Mouse (Mus musculus) liver, embryonic 12.5 days (tissue): ENCODE measurements around the gene Hist1h2ak. TPM values are rescaled to one million over a fixed set of nuclear protein-coding genes. Genes with fewer than 3 reads are reported as not detected.

Experiments used
- ATAC-seq: fragments of 200-750 bp; cut with Nextera tagmentation; 2 replicates; pipeline ENCODE4 v1.8.0; 2017; ENCODE audit warnings: moderate number of reproducible peaks, mild to moderate bottlenecking, moderate library complexity
- H3K27ac ChIP-seq: fragments of 300-500 bp; sonication (generic); 2 replicates; pipeline ENCODE4 v1.5.1; 2016; ENCODE audit warnings: mild to moderate bottlenecking
- H3K27me3 ChIP-seq: fragments of 300-500 bp; sonication (generic); replicated peaks from 2 replicates; pipeline ENCODE4 v1.6.1; 2016; ENCODE audit warnings: mild to moderate bottlenecking, moderate library complexity
- H3K36me3 ChIP-seq: fragments of 300-500 bp; sonication (generic); 2 replicates; pipeline ENCODE4 v1.6.1; 2016; ENCODE audit warnings: mild to moderate bottlenecking, moderate library complexity
- H3K4me1 ChIP-seq: fragments of 300-500 bp; sonication (generic); 2 replicates; pipeline ENCODE4 v1.6.1; 2016
- H3K4me2 ChIP-seq: fragments of 300-500 bp; sonication (generic); 2 replicates; pipeline ENCODE4 v1.6.1; 2016; ENCODE audit warnings: mild to moderate bottlenecking, moderate library complexity
- H3K4me3 ChIP-seq: fragments of 300-500 bp; sonication (generic); 2 replicates; pipeline ENCODE4 v1.5.1; 2016; ENCODE audit warnings: mild to moderate bottlenecking, moderate library complexity
- H3K9ac ChIP-seq: fragments of 300-500 bp; sonication (generic); 2 replicates; pipeline ENCODE4 v1.6.1; 2016; ENCODE audit warnings: mild to moderate bottlenecking, moderate library complexity
- H3K9me3 ChIP-seq: fragments of 300-500 bp; sonication (generic); replicated peaks from 2 replicates; pipeline ENCODE4 v1.6.1; 2016; ENCODE audit warnings: mild to moderate bottlenecking, moderate library complexity
- WGBS: fragments of 180-500 bp; shearing (Covaris S2); methylation state at CpG from one replicate; pipeline ENCODE4 v1.1.7; 2016; ENCODE audit not compliant: insufficient replicate concordance; 5-methylcytosine and 5-hydroxymethylcytosine counted together
- microRNA-seq: library from miRNA; unstranded; fragments of <30 nt; microRNA quantifications from one replicate; pipeline ENCODE4, GENCODE M21; 2017
- polyA plus RNA-seq: library from polyadenylated mRNA; unstranded; fragments of >200 nt; fragmentation: Nextera tagmentation; extraction: Ambion mirVana; gene quantifications from 2 replicates; pipeline ENCODE4 v1.2.1, GENCODE M21; 2016

Gene Hist1h2ak
- polyA plus RNA-seq, 1 experiment from 2014 or later: 58.5 TPM

DNA sequence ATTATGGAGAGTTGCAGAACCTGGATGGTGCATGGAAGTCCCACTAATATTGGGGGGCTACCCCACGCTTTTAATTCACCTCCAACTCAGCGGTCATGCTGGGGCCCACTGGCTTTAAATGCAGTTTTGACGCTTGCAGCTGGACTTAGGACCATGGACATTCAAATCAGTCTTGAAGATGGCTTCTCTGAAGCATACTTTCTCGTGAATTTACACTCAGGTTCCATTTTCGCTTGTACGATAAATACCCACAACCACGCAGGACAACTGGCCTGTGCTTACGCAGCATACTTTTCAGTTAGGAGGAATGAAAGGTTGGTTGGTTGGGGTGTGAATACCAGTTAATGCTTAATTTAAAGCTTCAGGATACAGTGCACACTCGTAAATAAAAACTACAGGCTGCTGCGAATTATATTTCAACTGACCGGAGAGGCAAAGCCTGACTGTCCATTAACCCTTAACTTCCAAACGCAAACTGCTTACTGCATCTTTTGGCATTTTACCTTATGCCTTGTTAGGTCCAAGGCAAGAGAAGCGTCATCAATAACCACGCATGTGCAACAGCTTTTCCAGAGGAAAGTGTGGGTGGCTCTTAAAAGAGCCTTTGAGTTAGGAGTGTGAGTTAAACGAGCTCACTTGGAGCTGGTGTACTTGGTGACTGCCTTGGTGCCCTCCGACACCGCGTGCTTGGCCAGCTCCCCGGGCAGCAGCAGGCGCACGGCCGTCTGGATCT is 38.3 kb downstream of the Hist1h2ak start:
- Histone ChIP-seq H3K9me3 (no peaks in the 10 kb centered on the region), H3K27me3 (no peaks in the 10 kb centered on the region), H3K4me1 (peaks cover 52% of the 10 kb centered on the region), H3K4me3 (peak overlapping the region; percentile 59), H3K36me3 (no peaks in the 10 kb centered on the region), H3K27ac (peak overlapping the region; percentile 99), H3K9ac (peak overlapping the region; percentile 85), H3K4me2 (peak overlapping the region; percentile 91)
- WGBS: under 1% methylated on average over 22 of the region's 22 CpGs
- ATAC-seq: no peak

GRCm38 (mm10) chr13:21714725-21715124 is 38.9 kb downstream of the Hist1h2ak start:
- Histone ChIP-seq H3K9ac (peak overlapping the region; percentile 85), H3K4me1 (peaks cover 46% of the 10 kb centered on the region), H3K27me3 (no peaks in the 10 kb centered on the region), H3K36me3 (no peaks in the 10 kb centered on the region), H3K27ac (peak overlapping the region; percentile 99), H3K4me2 (peak overlapping the region; percentile 91), H3K4me3 (peak overlapping the region; percentile 59), H3K9me3 (no peaks in the 10 kb centered on the region)
- no peak for ATAC-seq
- WGBS: 2% methylated on average over 7 of the region's 7 CpGs

- peak overlapping the region; percentile 2; the same call in 1 of the 2 replicates for H3K27ac ChIP-seq
These were observed 41.9 kb downstream of the Hist1h2ak start for GRCm38 (mm10) chr13:21711698-21712097.

GRCm38 (mm10) chr13:21710821-21711525 is 42.7 kb downstream of the Hist1h2ak start:
- H3K36me3 ChIP-seq: no peaks in the 10 kb centered on the region

More at GRCm38 (mm10) chr13:21711698-21712097, 41.9 kb downstream of the Hist1h2ak start:
- ATAC-seq: no peak
- Histone ChIP-seq H3K9me3 (no peaks in the 10 kb centered on the region), H3K9ac (peak overlapping the region; percentile 67), H3K4me2 (peak overlapping the region; percentile 85), H3K4me1 (peaks cover 25% of the 10 kb centered on the region), H3K4me3 (peak overlapping the region; percentile 65), H3K27me3 (no peaks in the 10 kb centered on the region), H3K36me3 (no peaks in the 10 kb centered on the region)
- WGBS: 23% methylated on average over 4 of the region's 4 CpGs

GRCm38 (mm10) chr13:21710031-21710711 is 43.5 kb downstream of the Hist1h2ak start:
- H3K27me3 ChIP-seq: no peaks in the 10 kb centered on the region
- under 1% methylated on average over 32 of the region's 32 CpGs for WGBS
- peak overlapping the region; percentile 85 for H3K4me2 ChIP-seq
- H3K4me1 ChIP-seq: peaks cover 19% of the 10 kb centered on the region
- H3K9me3 ChIP-seq: no peaks in the 10 kb centered on the region
- H3K36me3 ChIP-seq: no peaks in the 10 kb centered on the region
- H3K9ac ChIP-seq: peak overlapping the region; percentile 75
- ATAC-seq: peak; percentile 72
- peak overlapping the region; percentile 72 for H3K4me3 ChIP-seq
- H3K27ac ChIP-seq: peak overlapping the region; percentile 81

More at GRCm38 (mm10) chr13:21710821-21711525, 42.7 kb downstream of the Hist1h2ak start:
- peak overlapping the region; percentile 2 for H3K27ac ChIP-seq
- H3K4me3 ChIP-seq: peak overlapping the region; percentile 65
- WGBS: 2% methylated on average over 22 of the region's 22 CpGs
- peak; percentile 67 for ATAC-seq
- no peaks in the 10 kb centered on the region for H3K27me3 ChIP-seq
- peaks cover 24% of the 10 kb centered on the region for H3K4me1 ChIP-seq
- no peaks in the 10 kb centered on the region for H3K9me3 ChIP-seq
- peak overlapping the region; percentile 85 for H3K4me2 ChIP-seq
- H3K9ac ChIP-seq: peak overlapping the region; percentile 67

GRCm38 (mm10) chr13:21706669-21707068 is 47.0 kb downstream of the Hist1h2ak start:
- Histone ChIP-seq H3K27me3 (peaks cover 4% of the 10 kb centered on the region; the same call in 1 of the 2 replicates), H3K4me1 (peaks cover 7% of the 10 kb centered on the region), H3K36me3 (no peaks in the 10 kb centered on the region), H3K9ac (no peak overlapping the region), H3K27ac (no peak overlapping the region), H3K4me2 (no peak overlapping the region), H3K4me3 (no peak overlapping the region), H3K9me3 (no peaks in the 10 kb centered on the region)
- 58% methylated on average over 4 of the region's 4 CpGs for WGBS
- no peak for ATAC-seq

Small RNAs within 50 kb of the gene (microRNA-seq; reads per million reads assigned to microRNA genes)
- 1.1 reads per million for gene Gm44346
- not detected for gene Gm44357
- not detected for gene Gm44367
- gene Gm44454: 1.4 reads per million

Other genes starting within 250 kb of the Hist1h2ak start
- gene Zkscan8, start 222.7 kb downstream of the Hist1h2ak start, polyA plus RNA-seq: 2.6 and 2.8 TPM in 2 replicates
- gene Olfr1366, start 211.0 kb downstream of the Hist1h2ak start, polyA plus RNA-seq: 0.05 TPM in 1 of 2 replicates, not detected in the other
- gene Olfr1535, start 193.9 kb downstream of the Hist1h2ak start, polyA plus RNA-seq: not detected in 2 replicates
- gene Olfr1364, start 172.1 kb downstream of the Hist1h2ak start, polyA plus RNA-seq: not detected in 2 replicates
- not detected in 2 replicates for gene Olfr1362, start 139.8 kb downstream of the Hist1h2ak start, polyA plus RNA-seq
- not detected in 2 replicates for gene Olfr11, start 111.3 kb downstream of the Hist1h2ak start, polyA plus RNA-seq
- gene Olfr1361, start 90.4 kb downstream of the Hist1h2ak start, polyA plus RNA-seq: not detected in 2 replicates
- gene Olfr1360, start 76.4 kb downstream of the Hist1h2ak start, polyA plus RNA-seq: not detected in 2 replicates
- gene Olfr1359, start 55.7 kb downstream of the Hist1h2ak start, polyA plus RNA-seq: not detected in 2 replicates
- 1.5 and 1.7 TPM in 2 replicates for gene Hist1h2bl, start 37.7 kb downstream of the Hist1h2ak start, polyA plus RNA-seq
- 13.8 and 17.6 TPM in 2 replicates for gene Hist1h2ai, start 37.4 kb downstream of the Hist1h2ak start, polyA plus RNA-seq
- 8.3 and 14.2 TPM in 2 replicates for gene Hist1h3h, start 36.2 kb downstream of the Hist1h2ak start, polyA plus RNA-seq
- 6.4 and 6.5 TPM in 2 replicates for gene Hist1h2bm, start 31.8 kb downstream of the Hist1h2ak start, polyA plus RNA-seq
- gene Hist1h4j, start 18.8 kb downstream of the Hist1h2ak start, polyA plus RNA-seq: 0.59 and 0.75 TPM in 2 replicates
- gene Hist1h4k, start 3.3 kb downstream of the Hist1h2ak start, polyA plus RNA-seq: 3.7 and 5.9 TPM in 2 replicates
- gene Hist1h2bn, start 296 bp upstream of the Hist1h2ak start, polyA plus RNA-seq: 8.6 and 8.9 TPM in 2 replicates
- 41.6 and 43.0 TPM in 2 replicates for gene Hist1h1b, start 26.8 kb upstream of the Hist1h2ak start, polyA plus RNA-seq
- 169 and 188 TPM in 2 replicates for gene Hist1h3i, start 29.5 kb upstream of the Hist1h2ak start, polyA plus RNA-seq
- 11.2 and 14.0 TPM in 2 replicates for gene Hist1h2an, start 33.4 kb upstream of the Hist1h2ak start, polyA plus RNA-seq
- 3.6 and 5.6 TPM in 2 replicates for gene Hist1h2bp, start 33.6 kb upstream of the Hist1h2ak start, polyA plus RNA-seq
- 24.4 and 26.2 TPM in 2 replicates for gene Hist1h2bq, start 56.4 kb upstream of the Hist1h2ak start, polyA plus RNA-seq
- gene Hist1h2ao, start 56.6 kb upstream of the Hist1h2ak start, polyA plus RNA-seq: not detected in 2 replicates
- not detected in 2 replicates for gene Hist1h4m, start 57.9 kb upstream of the Hist1h2ak start, polyA plus RNA-seq
- gene Hist1h4n, start 78.4 kb upstream of the Hist1h2ak start, polyA plus RNA-seq: 20.8 and 25.3 TPM in 2 replicates
- gene Hist1h2ap, start 79.7 kb upstream of the Hist1h2ak start, polyA plus RNA-seq: 5,867 and 6,049 TPM in 2 replicates
- gene Hist1h2br, start 79.9 kb upstream of the Hist1h2ak start, polyA plus RNA-seq: 25.4 and 26.3 TPM in 2 replicates
- 1.9 and 2.5 TPM in 2 replicates for gene Zfp184, start 191.3 kb upstream of the Hist1h2ak start, polyA plus RNA-seq
- gene Pom121l2, start 227.4 kb upstream of the Hist1h2ak start, polyA plus RNA-seq: not detected in 2 replicates